In genomic region chr12:82322759-82323451, GRCm38 (mm10) we compare ENCODE assay signal across 24 mouse cellular contexts.
A peak's percentile ranks its signal among the peaks of the same experiment; 100 is the strongest.
DNase-seq lines count a peak whose midpoint lies in the region; ATAC-seq lines count a peak whose summit lies in the region.
"Had no signal": no experiment of that assay in that cellular context is flagged by ENCODE, and none has a peak within 500 bp of the region (broad histone marks: within the 10 kb centered on the region; RNA-seq: fewer than 3 reads in every experiment).

No protein-coding gene starts in this region.

- no peaks in the 10 kb centered on the region for H3K27me3 ChIP-seq in heart, embryonic 10.5 days (ENCODE audit: insufficient read depth, poor library complexity, severe bottlenecking)
- H3K27me3 ChIP-seq in heart, embryonic 12.5 days (replicated peaks) = no peaks in the 10 kb centered on the region
- H3K27me3 ChIP-seq: liver, embryonic 12.5 days; neural tube, embryonic 15.5 days had no signal

- no peak for ATAC-seq in heart, embryonic 12.5 days (ENCODE audit: insufficient number of reproducible peaks, low FRiP score)
- ATAC-seq in erythroid progenitor cell, adult 5-6 weeks (replicated peaks; ENCODE audit: low FRiP score, poor library complexity, severe bottlenecking) = no peak
- ATAC-seq: CD4-positive, CD25-positive, alpha-beta regulatory T cell, adult 4 months; forebrain, embryonic 14.5 days; liver, embryonic 12.5 days had no signal

- no peak overlapping the region for H3K9ac ChIP-seq in heart, embryonic 12.5 days
- H3K9ac ChIP-seq: hindbrain, embryonic 14.5 days; liver, embryonic 12.5 days; neural tube, embryonic 15.5 days had no signal

- no peak overlapping the region for H3K4me3 ChIP-seq in heart, embryonic 10.5 days
- H3K4me3 ChIP-seq in heart, embryonic 12.5 days = no peak overlapping the region
- H3K4me3 ChIP-seq: heart, adult 2 months; liver, embryonic 12.5 days; neural tube, embryonic 15.5 days had no signal

- peak; percentile 58 for DNase-seq in heart, embryonic 10.5 days (ENCODE audit: low spot score)
- DNase-seq in thymus, postnatal 0 days (ENCODE audit: low spot score) = peak; percentile 47
- no peak for DNase-seq in thymus, adult 18-20 months
- peak; percentile 37 for DNase-seq in adipocyte (ENCODE audit: low spot score)
- no peak for DNase-seq in lung, adult 18-20 months
- DNase-seq: adrenal gland, adult 8-10 months; embryo, embryonic 11 days; gastrocnemius, postnatal 25 days; heart, adult 2 months; heart, postnatal 4 days; lung, adult 2 months; lung, postnatal 14 days; right cerebral cortex, adult 18-20 months; right cerebral cortex, postnatal 4 days; thymus, postnatal 4 days had no signal

- H3K9me3 ChIP-seq in heart, embryonic 10.5 days = no peaks in the 10 kb centered on the region
- H3K9me3 ChIP-seq in heart, embryonic 12.5 days (replicated peaks) = no peaks in the 10 kb centered on the region
- H3K9me3 ChIP-seq: liver, embryonic 12.5 days; neural tube, embryonic 15.5 days had no signal

- no peak overlapping the region for H3K4me2 ChIP-seq in heart, embryonic 12.5 days
- H3K4me2 ChIP-seq: hindbrain, embryonic 14.5 days; liver, embryonic 12.5 days; midbrain, embryonic 11.5 days; neural tube, embryonic 15.5 days had no signal

- H3K27ac ChIP-seq in heart, embryonic 10.5 days = no peak overlapping the region
- H3K27ac ChIP-seq in heart, embryonic 12.5 days (ENCODE audit: poor library complexity, severe bottlenecking) = no peak overlapping the region
- H3K27ac ChIP-seq: heart, adult 2 months; hindbrain, embryonic 14.5 days; kidney, postnatal 0 days; liver, embryonic 12.5 days; neural tube, embryonic 15.5 days had no signal

- peaks cover 31% of the 10 kb centered on the region; the same call in 1 of the 2 replicates for H3K4me1 ChIP-seq in heart, embryonic 10.5 days
- H3K4me1 ChIP-seq in heart, embryonic 12.5 days (replicated peaks) = peaks cover 27% of the 10 kb centered on the region
- H3K4me1 ChIP-seq: liver, embryonic 12.5 days; neural tube, embryonic 15.5 days had no signal

- 67% methylated on average over 7 of the region's 7 CpGs for WGBS in heart, embryonic 10.5 days
- WGBS in heart, embryonic 12.5 days = 58% methylated on average over 7 of the region's 7 CpGs

- no peaks in the 10 kb centered on the region for H3K36me3 ChIP-seq in heart, embryonic 10.5 days
- no peaks in the 10 kb centered on the region for H3K36me3 ChIP-seq in heart, embryonic 12.5 days
- H3K36me3 ChIP-seq: liver, embryonic 12.5 days; neural tube, embryonic 15.5 days had no signal

Comparison
In these comparisons a context has a peak if more than half of its experiments do, and no peak if none do; other contexts are left out.
1. DNase-seq: peak in heart, embryonic 10.5 days (single experiment), thymus, postnatal 0 days (single experiment) and adipocyte (single experiment); none in thymus, adult 18-20 months (0 of 2) and lung, adult 18-20 months (0 of 2).